Mouse (Mus musculus): Measurements from ENCODE around the gene H2-Ob. TPM values are rescaled to one million over a fixed set of nuclear protein-coding genes. Genes with fewer than 3 reads are reported as not detected.

Gene H2-Ob
- 0.14 and 0.19 TPM in 2 replicates for polyA plus RNA-seq (2015; fragmentation: Nextera tagmentation; extraction: Ambion mirVana)

DNA sequence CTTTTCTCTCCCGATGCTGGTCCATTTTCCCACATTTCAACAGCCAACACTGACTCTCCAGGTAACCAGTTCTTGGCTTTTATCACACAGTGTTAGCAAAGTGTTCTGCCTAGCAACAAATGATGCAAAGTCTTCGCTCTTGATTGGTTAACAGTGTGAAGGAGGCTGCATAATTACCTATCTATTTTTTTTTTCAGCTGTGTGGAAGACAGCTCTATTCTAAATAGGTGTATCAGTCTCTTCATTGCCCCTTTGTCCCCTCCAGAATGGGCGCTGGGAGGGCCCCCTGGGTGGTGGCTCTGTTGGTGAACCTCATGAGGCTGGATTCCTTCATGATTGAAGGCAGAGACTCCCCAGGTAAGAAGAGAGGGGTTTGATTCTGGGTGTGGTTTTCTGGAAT lies at the start of gene H2-Ob:
Gene H2-Ob, plus strand, starts transcription at position 198 of the 400 bp plus-strand sequence.

DNA sequence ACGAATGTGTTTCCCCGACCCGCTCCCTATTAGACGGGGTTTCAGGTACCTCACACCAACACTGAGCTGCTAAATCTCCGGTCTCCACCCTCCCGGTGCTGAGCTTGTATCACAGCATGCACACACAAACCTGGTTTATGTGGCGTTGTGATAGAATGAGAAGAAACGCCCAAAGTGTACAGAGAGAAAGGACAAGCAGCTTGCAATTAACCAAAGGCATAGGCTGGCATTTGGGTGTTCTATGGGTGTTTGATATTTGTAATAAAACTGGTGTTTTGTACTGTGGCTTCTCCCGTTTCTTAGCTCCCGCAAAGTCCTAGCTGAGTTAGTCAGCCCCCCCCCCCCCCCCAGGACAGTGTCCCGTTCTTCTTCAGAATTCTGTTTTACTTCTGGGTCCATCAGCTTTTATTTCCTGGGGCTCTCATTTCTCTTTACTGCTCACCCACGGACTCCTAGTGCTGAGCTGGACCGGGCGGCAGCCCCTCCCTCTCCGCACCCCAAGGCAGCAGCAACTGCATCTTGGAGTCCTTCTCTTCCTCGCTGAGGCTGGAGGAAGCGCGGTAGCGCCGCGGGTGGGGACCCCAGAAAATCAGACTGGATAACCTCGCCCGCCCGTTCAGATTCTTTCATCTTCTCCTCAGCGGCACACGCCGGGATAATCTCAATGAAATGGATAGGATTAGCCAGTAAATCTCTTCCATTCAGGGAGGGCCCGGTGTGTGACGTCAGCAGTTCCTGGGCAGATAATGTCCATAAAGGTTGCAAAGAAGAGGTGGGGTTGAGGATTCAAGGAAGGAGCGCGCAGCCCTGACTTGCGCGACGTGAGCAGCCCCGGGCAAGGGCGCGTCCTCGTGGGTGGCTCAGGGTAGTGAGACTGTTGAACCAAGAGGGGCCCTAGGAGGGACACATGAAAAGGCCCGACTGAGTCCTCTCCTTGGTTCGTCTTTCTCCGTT lies 41.5 kb upstream of the H2-Ob start, which contains the start of gene Psmb8:
Gene Psmb8, plus strand, starts transcription at position 781 of the 954 bp plus-strand sequence.

DNA sequence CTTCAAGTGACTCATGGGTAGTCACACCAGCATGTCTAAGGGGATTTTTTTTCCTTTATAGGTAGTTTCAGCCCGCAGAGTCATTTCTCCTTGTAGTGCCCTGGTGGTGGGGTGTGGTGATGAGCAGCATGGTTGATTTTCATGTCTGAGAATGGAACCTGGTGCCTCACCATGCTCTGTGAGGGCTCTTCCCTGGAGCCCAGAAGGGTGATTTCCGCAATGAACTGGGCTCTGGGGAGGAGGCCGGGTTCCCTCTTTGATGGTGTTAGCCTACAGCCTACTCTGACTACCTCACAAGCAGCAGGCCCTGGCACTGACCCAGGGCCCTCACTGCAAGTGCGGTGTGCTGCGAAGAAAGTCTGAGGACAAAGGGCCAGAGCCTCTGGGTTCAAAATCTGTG lies 35.3 kb upstream of the H2-Ob start, which contains the start of gene Tap2:
Gene Tap2, plus strand, starts transcription at position 84 of the 400 bp plus-strand sequence.

DNA sequence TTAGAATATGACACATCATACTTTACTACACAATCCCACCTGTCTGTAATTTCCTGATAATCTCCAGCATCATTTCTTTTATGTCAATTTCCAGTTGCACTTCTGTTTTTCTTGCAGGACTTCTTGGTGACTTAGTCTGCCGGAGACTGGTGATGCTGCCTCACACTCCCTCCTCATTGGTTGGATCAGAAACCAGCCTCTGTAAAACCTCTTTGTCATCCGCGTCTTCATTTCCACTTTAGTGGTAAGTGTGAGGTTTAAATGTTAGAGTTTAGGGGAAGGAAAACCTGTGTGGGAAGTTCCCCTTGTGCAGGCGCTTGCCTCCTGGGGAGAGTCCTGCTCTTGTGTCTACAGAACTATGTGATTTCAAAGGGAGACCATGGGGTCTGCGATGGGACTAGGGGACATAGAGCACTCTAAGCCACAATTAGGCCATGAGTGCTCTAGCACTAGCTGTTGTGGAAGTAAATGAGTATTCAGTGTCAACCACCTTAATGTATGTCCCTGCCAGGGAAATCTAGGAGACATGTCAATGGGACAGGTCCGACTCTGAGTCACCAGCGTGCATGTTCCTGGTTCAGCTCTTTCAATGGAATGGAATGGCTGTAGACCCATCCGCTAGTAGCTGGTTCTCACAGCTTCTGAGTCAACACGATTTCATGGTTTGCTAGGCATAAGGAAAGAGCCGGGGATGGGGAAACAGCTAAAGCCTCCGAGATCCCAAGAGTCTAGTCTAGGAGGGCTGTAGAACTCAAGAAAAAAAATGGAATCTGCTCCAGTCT lies 19.1 kb downstream of the H2-Ob start, which contains the start of gene H2-Ab1:
Gene H2-Ab1, plus strand, starts transcription at position 96 of the 782 bp plus-strand sequence.

DNA sequence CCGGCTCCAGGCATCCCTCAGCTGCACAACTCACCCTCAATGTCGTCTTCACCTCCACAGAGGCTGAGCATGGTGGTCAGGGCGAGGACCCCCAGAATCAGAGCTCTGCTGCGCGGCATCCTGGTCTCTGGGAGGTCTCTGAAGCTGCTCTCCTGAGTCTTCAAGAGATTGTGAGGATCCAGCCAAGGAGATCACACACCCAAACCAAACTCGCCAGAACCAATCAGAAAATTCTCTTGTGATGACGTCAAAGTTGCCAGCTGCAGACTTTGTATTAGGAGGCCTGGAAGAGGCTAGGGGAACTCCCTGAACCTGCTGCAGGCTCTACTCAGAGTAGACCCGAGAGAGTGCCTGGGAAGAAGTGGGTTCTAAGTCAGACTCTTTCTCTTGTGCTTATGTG lies 48.9 kb downstream of the H2-Ob start, which contains the start of gene H2-Aa:
Gene H2-Aa, minus strand, starts transcription at position 176 of the 400 bp plus-strand sequence.

Other genes starting within 250 kb of the H2-Ob start
- 23.9 and 24.3 TPM in 2 replicates for gene H2-K1, start 238.6 kb upstream of the H2-Ob start, polyA plus RNA-seq (2015; fragmentation: Nextera tagmentation; extraction: Ambion mirVana)
- 21.7 and 24.2 TPM in 2 replicates for gene Ring1, start 214.2 kb upstream of the H2-Ob start, polyA plus RNA-seq (2015; fragmentation: Nextera tagmentation; extraction: Ambion mirVana)
- gene H2-Ke6, start 210.8 kb upstream of the H2-Ob start, polyA plus RNA-seq (2015; fragmentation: Nextera tagmentation; extraction: Ambion mirVana): 72.0 and 82.6 TPM in 2 replicates
- 143 and 149 TPM in 2 replicates for gene Slc39a7, start 207.2 kb upstream of the H2-Ob start, polyA plus RNA-seq (2015; fragmentation: Nextera tagmentation; extraction: Ambion mirVana)
- 50.1 and 52.1 TPM in 2 replicates for gene Rxrb, start 207.1 kb upstream of the H2-Ob start, polyA plus RNA-seq (2015; fragmentation: Nextera tagmentation; extraction: Ambion mirVana)
- 9.1 and 12.1 TPM in 2 replicates for gene Col11a2, start 199.5 kb upstream of the H2-Ob start, polyA plus RNA-seq (2015; fragmentation: Nextera tagmentation; extraction: Ambion mirVana)
- 0.25 and 0.64 TPM in 2 replicates for gene H2-Oa, start 146.6 kb upstream of the H2-Ob start, polyA plus RNA-seq (2015; fragmentation: Nextera tagmentation; extraction: Ambion mirVana)
- gene H2-DMa, start 119.4 kb upstream of the H2-Ob start, polyA plus RNA-seq (2015; fragmentation: Nextera tagmentation; extraction: Ambion mirVana): 26.1 and 27.0 TPM in 2 replicates
- 107 and 118 TPM in 2 replicates for gene Brd2, start 116.3 kb upstream of the H2-Ob start, polyA plus RNA-seq (2015; fragmentation: Nextera tagmentation; extraction: Ambion mirVana)
- gene H2-DMb2, start 95.6 kb upstream of the H2-Ob start, polyA plus RNA-seq (2015; fragmentation: Nextera tagmentation; extraction: Ambion mirVana): 0.66 and 0.96 TPM in 2 replicates
- 0.80 and 1.1 TPM in 2 replicates for gene H2-DMb1, start 85.8 kb upstream of the H2-Ob start, polyA plus RNA-seq (2015; fragmentation: Nextera tagmentation; extraction: Ambion mirVana)
- 8.0 and 8.7 TPM in 2 replicates for gene Tap1, start 51.4 kb upstream of the H2-Ob start, polyA plus RNA-seq (2015; fragmentation: Nextera tagmentation; extraction: Ambion mirVana)
- gene Psmb9, start 51.1 kb upstream of the H2-Ob start, polyA plus RNA-seq (2015; fragmentation: Nextera tagmentation; extraction: Ambion mirVana): 3.5 and 3.7 TPM in 2 replicates
- 7.4 and 9.0 TPM in 2 replicates for gene Psmb8, start 41.2 kb upstream of the H2-Ob start, polyA plus RNA-seq (2015; fragmentation: Nextera tagmentation; extraction: Ambion mirVana)
- gene Tap2, start 35.4 kb upstream of the H2-Ob start, polyA plus RNA-seq (2015; fragmentation: Nextera tagmentation; extraction: Ambion mirVana): 3.5 and 4.9 TPM in 2 replicates
- gene H2-Ab1, start 18.8 kb downstream of the H2-Ob start, polyA plus RNA-seq (2015; fragmentation: Nextera tagmentation; extraction: Ambion mirVana): 2.7 and 3.5 TPM in 2 replicates
- 0.41 and 0.74 TPM in 2 replicates for gene H2-Aa, start 48.9 kb downstream of the H2-Ob start, polyA plus RNA-seq (2015; fragmentation: Nextera tagmentation; extraction: Ambion mirVana)
- gene H2-Eb1, start 67.0 kb downstream of the H2-Ob start, polyA plus RNA-seq (2015; fragmentation: Nextera tagmentation; extraction: Ambion mirVana): 3.2 and 4.3 TPM in 2 replicates
- 0.13 and 0.26 TPM in 2 replicates for gene H2-Eb2, start 86.8 kb downstream of the H2-Ob start, polyA plus RNA-seq (2015; fragmentation: Nextera tagmentation; extraction: Ambion mirVana)
- gene Btnl2, start 115.9 kb downstream of the H2-Ob start, polyA plus RNA-seq (2015; fragmentation: Nextera tagmentation; extraction: Ambion mirVana): not detected in 2 replicates
- not detected in 2 replicates for gene Btnl1, start 138.2 kb downstream of the H2-Ob start, polyA plus RNA-seq (2015; fragmentation: Nextera tagmentation; extraction: Ambion mirVana)
- 5.3 and 6.1 TPM in 2 replicates for gene BC051142, start 159.9 kb downstream of the H2-Ob start, polyA plus RNA-seq (2015; fragmentation: Nextera tagmentation; extraction: Ambion mirVana)
- gene Btnl4, start 238.4 kb downstream of the H2-Ob start, polyA plus RNA-seq (2015; fragmentation: Nextera tagmentation; extraction: Ambion mirVana): not detected in 2 replicates